Mouse (Mus musculus): ENCODE results near the gene Ctrb1. TPM values are rescaled to one million over a fixed set of nuclear protein-coding genes. Genes with fewer than 3 reads are reported as not detected.

The Ctrb1 gene
- not detected in 2 replicates for polyA plus RNA-seq (2012)

GRCm38 (mm10) chr8:111690960-111691445 is at the start of gene Ctrb1:
TSS of gene Ctrb1 (minus strand) at chr8:111691010.
- no peak for TF ChIP-seq GATA1 (IDR thresholded peaks at IDR 0.05; ENCODE audit: low read length)

- TF ChIP-seq GATA1 (IDR thresholded peaks at IDR 0.05; ENCODE audit: low read length): no peak
These were observed 49.5 kb upstream of the Ctrb1 start for GRCm38 (mm10) chr8:111740301-111740711.

DNA sequence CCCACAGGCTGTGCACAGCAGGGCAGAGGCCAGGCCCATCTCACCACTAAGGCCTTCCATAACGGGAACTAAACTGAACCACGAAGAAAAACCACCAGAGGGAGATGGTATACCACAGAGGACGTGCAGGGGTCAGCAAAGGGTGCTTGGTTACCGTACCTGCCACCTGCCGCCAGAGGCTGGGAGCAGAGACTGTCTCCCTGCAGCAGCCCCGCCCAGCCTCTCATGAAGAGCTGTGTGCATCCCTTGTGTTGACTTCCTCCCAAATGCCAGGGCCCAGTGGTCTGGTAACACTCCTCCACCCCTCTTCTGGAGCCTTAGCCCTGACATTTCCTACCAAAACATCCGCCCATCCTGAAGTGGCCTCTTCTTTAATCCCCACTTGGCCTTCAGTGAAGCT is 48.8 kb upstream of the Ctrb1 start:
- no peak for TF ChIP-seq GATA1 (IDR thresholded peaks at IDR 0.05; ENCODE audit: low read length)

DNA sequence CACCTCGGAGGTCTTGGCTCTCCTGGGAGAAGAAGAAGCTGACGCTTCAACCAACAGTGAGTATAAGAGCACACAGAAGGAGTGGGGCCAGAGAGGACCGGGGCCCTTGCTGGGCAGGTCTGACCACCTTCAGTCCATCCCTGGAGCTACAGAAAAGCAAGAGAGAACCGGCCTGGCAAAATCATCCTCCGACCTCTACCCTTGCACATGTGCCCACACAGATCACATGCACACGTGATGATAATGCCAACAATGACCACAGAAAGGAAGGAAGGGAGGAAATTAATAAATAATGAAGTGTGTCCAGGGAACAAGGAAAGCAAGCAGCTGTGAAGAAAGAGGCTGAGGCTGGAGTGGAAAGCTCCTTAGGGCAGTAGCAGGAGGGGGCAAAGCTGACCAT is 48.1 kb upstream of the Ctrb1 start:
- TF ChIP-seq GATA1 (IDR thresholded peaks at IDR 0.05; ENCODE audit: low read length): no peak

DNA sequence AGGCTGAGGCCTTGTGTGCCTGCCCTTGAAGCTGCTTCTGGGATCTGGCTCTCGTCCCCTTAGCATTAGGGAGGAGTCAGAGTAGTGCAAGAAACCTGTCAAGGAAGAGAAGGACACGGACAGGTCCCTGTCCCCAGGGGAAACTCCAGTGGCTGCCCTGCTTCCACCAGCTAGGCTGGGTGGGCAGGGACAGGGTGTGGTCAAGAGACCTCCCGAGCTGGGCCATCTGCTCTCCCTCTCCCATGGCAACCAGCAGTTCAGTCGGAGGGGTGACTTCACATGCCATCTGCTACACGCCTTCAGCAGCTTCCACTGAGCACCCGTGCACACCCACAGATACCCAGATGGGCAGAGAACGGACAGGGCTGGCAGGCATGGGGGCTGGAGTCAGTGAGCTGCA is 45.5 kb upstream of the Ctrb1 start:
- no peak for TF ChIP-seq GATA1 (IDR thresholded peaks at IDR 0.05; ENCODE audit: low read length)

GRCm38 (mm10) chr8:111735791-111736190 is 45.0 kb upstream of the Ctrb1 start:
- TF ChIP-seq GATA1 (IDR thresholded peaks at IDR 0.05; ENCODE audit: low read length): no peak

DNA sequence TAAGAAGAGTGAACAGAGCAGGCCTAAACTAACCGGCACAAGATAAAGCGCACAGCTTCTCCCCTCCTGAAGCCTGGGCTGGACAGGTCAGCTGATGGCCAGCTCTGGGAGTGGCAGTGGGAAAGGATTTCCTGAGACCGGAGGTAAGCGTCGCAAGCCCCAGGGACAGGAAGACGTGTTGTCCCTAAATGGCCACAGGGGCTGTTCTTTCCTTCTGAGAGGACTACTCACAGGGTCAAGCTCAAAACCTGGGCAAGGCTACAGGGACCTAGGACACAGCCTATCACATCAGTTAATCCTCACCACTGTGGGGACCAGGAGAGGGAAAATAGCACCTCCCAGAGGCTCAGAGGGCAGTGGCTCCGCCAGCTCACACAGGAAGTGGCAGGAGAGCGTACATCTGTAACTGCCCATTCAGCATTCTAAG is 44.5 kb upstream of the Ctrb1 start:
- no peak for TF ChIP-seq GATA1 (IDR thresholded peaks at IDR 0.05; ENCODE audit: low read length)

DNA sequence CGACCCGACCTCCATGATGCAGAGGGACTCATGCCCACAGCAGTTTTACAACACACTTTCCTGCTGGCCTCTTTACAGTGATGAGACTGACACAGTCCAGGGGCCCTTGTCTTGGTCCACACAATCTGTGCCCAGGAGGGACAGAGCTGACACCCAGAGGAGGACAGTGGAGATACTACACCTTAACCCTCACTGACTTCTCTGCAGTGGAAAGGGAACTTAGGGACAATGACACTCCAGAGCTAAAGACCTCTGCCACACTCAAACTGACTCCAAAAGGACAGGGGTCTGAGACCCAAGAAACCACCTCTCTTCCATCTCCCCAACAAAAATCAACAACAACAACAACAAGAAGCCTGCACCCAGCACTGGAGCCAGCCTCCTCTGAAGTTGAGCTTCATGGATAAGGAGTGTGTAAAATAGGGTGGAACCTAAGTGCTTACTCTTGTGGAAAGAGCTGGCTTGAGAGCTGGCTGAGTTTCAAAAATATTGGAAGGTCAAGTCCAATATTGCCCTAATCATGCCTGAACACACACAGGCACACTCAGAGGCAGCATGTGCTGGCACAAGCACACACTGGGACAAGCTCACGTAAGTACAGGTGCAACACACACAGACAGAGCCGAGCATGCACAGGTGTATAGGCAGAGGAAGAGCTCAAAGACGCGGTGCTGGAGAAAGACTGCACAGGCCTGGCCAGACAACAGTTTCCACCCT is 43.6 kb upstream of the Ctrb1 start:
- no peak for TF ChIP-seq GATA1 (IDR thresholded peaks at IDR 0.05; ENCODE audit: low read length)

GRCm38 (mm10) chr8:111733581-111734243 is 42.9 kb upstream of the Ctrb1 start:
- TF ChIP-seq GATA1 (IDR thresholded peaks at IDR 0.05; ENCODE audit: low read length): no peak

- TF ChIP-seq GATA1 (IDR thresholded peaks at IDR 0.05; ENCODE audit: low read length): no peak
These were observed 41.7 kb upstream of the Ctrb1 start for GRCm38 (mm10) chr8:111732406-111733085.

GRCm38 (mm10) chr8:111732004-111732403 is 41.2 kb upstream of the Ctrb1 start:
- no peak for TF ChIP-seq GATA1 (IDR thresholded peaks at IDR 0.05; ENCODE audit: low read length)

DNA sequence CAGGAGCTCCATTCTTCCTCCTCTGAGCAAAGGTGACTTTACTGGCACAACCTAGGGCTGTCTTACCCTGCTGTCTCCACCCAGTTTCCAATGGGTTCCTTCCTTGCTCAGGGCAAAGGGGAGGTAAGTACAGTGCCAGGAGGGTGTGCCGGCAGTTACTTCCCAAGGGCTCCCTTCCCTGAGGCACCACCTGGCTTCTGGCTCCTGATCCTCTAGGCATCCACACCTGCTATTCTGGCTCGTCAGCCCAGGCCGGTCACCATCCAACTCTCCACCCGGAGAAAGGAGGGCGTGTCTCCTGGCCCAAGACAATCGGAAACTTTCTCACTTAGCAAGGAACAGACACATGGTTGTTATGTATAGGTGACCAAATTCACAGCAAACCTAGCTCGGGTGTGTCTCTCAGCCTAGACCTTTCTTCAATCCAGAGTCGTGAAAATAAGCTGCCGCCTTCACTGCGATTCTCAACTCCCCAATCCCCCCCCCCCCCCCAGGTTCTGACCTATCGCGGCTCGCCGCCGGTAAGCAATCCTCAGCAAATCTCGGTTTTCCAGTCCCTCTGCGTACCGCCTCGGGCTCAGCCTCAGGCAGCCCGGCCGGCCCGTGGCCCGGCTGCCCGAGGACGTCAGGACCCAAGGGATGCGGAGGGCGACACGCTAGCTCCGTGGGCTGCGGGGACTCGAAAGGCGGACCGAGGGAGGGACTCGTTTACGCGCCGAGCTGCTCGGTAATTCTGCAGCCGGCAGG is 40.6 kb upstream of the Ctrb1 start:
- TF ChIP-seq GATA1 (IDR thresholded peaks at IDR 0.05; ENCODE audit: low read length): no peak

DNA sequence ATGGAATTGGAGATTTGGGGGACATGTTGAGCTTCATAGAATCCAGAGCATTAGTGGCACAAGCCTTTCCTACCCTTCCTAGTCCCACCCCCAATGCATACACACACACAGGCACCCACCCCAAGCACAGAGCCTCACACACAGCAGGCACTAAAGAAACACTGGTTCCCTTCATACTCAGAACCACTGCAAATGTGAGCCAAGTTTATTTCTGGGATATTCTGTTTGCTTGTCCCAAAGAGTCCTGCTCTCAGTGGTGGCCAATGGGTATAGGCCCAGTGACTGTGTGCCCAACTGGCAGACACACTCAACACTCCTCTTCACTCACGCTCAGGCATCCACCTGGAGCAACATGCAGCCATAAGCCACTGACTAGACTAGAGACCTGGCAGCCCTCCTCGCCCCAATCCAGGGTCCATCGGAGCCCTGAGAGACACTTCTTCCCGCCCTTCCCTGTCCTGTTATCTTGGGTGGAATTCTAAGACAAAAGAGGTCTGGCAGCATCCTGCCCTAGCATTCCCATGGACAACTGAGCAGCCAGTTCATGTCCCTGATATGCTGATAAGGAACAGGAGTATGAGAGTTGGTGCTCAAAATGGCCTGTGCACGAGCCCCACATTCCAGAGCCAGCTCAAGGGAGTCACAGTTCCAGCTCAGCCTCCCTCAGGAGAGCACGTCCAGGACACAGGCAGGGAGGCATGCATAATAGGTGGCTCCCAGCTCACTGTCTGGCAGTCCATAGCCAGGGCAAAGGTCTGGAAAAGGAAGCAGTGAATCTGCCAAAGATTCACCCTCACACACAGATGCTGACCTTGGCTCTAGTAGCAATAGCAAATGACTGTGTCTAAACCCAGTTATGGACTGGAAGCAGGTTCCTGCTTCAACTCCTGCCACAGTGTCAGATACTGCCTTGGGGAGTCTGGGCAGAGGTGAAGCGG is 38.7 kb upstream of the Ctrb1 start:
- no peak for TF ChIP-seq GATA1 (IDR thresholded peaks at IDR 0.05; ENCODE audit: low read length)

- no peak for TF ChIP-seq GATA1 (IDR thresholded peaks at IDR 0.05; ENCODE audit: low read length)
These were observed 37.7 kb upstream of the Ctrb1 start for GRCm38 (mm10) chr8:111728481-111728880.
